Mouse (Mus musculus) bone marrow, adult 2 months (tissue): ENCODE measurements around the gene Cdc14b.

Source experiments
- CTCF ChIP-seq: fragments of 200-500 bp; IDR thresholded peaks from 2 replicates; pipeline ENCODE4 v1.5.1; 2011; ENCODE audit warnings: low read length, control low read depth; ENCODE audit not compliant: control insufficient read depth, insufficient read depth
- POLR2A ChIP-seq: fragments of 200-500 bp; IDR thresholded peaks from 2 replicates; pipeline ENCODE4 v1.6.1; 2011; ENCODE audit warnings: low read depth, mild to moderate bottlenecking, control low read depth, low read length, borderline replicate concordance; ENCODE audit not compliant: control insufficient read depth

GRCm38 (mm10) chr13:64306078-64306477, 31.0 kb upstream of the Cdc14b start:
- TF ChIP-seq CTCF, result peak; percentile 80
- TF ChIP-seq POLR2A, result no peak
